Mouse (Mus musculus): ENCODE measurements at regions not wholly inside any gene's neighbourhood (a gene's known extent, or its start where the extent isn't known, plus 50 kb on each side); places are given as distances from the start of the nearest gene placed in this dataset.

- Histone ChIP-seq H3K4me3 (no peak overlapping the region), H3K9me3 (no peaks in the 10 kb centered on the region), H3K27ac (replicated peaks) (peak overlapping the region; percentile 50; the same call in 1 of the 2 replicates), H3K27me3 (no peaks in the 10 kb centered on the region; the same call in 1 of the 2 replicates), H3K4me2 (replicated peaks) (no peak overlapping the region), H3K4me1 (peaks cover 8% of the 10 kb centered on the region; the same call in 1 of the 2 replicates), H3K9ac (replicated peaks) (no peak overlapping the region), H3K36me3 (no peaks in the 10 kb centered on the region)
- ATAC-seq (ENCODE audit: low FRiP score, low read depth) = no peak
- 14% methylated on average over 2 of the region's 2 CpGs for WGBS
Measured at GRCm38 (mm10) chr4:153567329-153567973, 84.8 kb upstream of the Ajap1 start.

- Histone ChIP-seq H3K9ac (replicated peaks) (no peak overlapping the region), H3K36me3 (no peaks in the 10 kb centered on the region), H3K4me1 (no peaks in the 10 kb centered on the region), H3K27ac (replicated peaks) (no peak overlapping the region), H3K9me3 (no peaks in the 10 kb centered on the region), H3K4me3 (no peak overlapping the region), H3K4me2 (replicated peaks) (no peak overlapping the region), H3K27me3 (peaks cover 7% of the 10 kb centered on the region)
- ATAC-seq (ENCODE audit: low FRiP score, low read depth) = no peak
- 61% methylated on average over 9 of the region's 9 CpGs for WGBS
Measured at GRCm38 (mm10) chr4:153573180-153573769, 90.7 kb upstream of the Ajap1 start.

- H3K4me2 ChIP-seq (replicated peaks) = no peak overlapping the region
- no peak overlapping the region for H3K4me3 ChIP-seq
- ATAC-seq (ENCODE audit: low FRiP score, low read depth) = no peak
- H3K27me3 ChIP-seq = no peaks in the 10 kb centered on the region
- no peaks in the 10 kb centered on the region for H3K36me3 ChIP-seq
- 84% methylated on average over 11 of the region's 11 CpGs for WGBS
- H3K9me3 ChIP-seq = no peaks in the 10 kb centered on the region
- H3K4me1 ChIP-seq = peaks cover 4% of the 10 kb centered on the region; the same call in 1 of the 2 replicates
- H3K27ac ChIP-seq (replicated peaks) = no peak overlapping the region
- no peak overlapping the region for H3K9ac ChIP-seq (replicated peaks)
Measured at GRCm38 (mm10) chr4:153593291-153593690, 110.7 kb upstream of the Ajap1 start.

- H3K27ac ChIP-seq (replicated peaks) = no peak overlapping the region
- no peak overlapping the region for H3K9ac ChIP-seq (replicated peaks)
- peaks cover 16% of the 10 kb centered on the region for H3K4me1 ChIP-seq
- H3K27me3 ChIP-seq = peaks cover 15% of the 10 kb centered on the region; the same call in 1 of the 2 replicates
- WGBS = 41% methylated on average over 11 of the region's 11 CpGs
- H3K36me3 ChIP-seq = no peaks in the 10 kb centered on the region
- H3K9me3 ChIP-seq = no peaks in the 10 kb centered on the region
- H3K4me3 ChIP-seq = no peak overlapping the region
- no peak overlapping the region for H3K4me2 ChIP-seq (replicated peaks)
- no peak for ATAC-seq (ENCODE audit: low FRiP score, low read depth)
Measured at GRCm38 (mm10) chr4:153599794-153600370, 117.3 kb upstream of the Ajap1 start.

- Histone ChIP-seq H3K9me3 (no peaks in the 10 kb centered on the region), H3K4me3 (no peak overlapping the region), H3K9ac (replicated peaks) (no peak overlapping the region), H3K36me3 (no peaks in the 10 kb centered on the region), H3K4me2 (replicated peaks) (no peak overlapping the region), H3K27me3 (peaks cover 15% of the 10 kb centered on the region; the same call in 1 of the 2 replicates), H3K27ac (replicated peaks) (no peak overlapping the region), H3K4me1 (peaks cover 16% of the 10 kb centered on the region)
- 90% methylated on average over 4 of the region's 4 CpGs for WGBS
- no peak for ATAC-seq (ENCODE audit: low FRiP score, low read depth)
Measured at GRCm38 (mm10) chr4:153602496-153602895, 119.9 kb upstream of the Ajap1 start.

- 67% methylated on average over 11 of the region's 11 CpGs for WGBS
- no peak for ATAC-seq (ENCODE audit: low FRiP score, low read depth)
- H3K4me2 ChIP-seq (replicated peaks) = no peak overlapping the region
- no peaks in the 10 kb centered on the region for H3K9me3 ChIP-seq
- H3K4me3 ChIP-seq = no peak overlapping the region
- peaks cover 15% of the 10 kb centered on the region; the same call in 1 of the 2 replicates for H3K27me3 ChIP-seq
- H3K9ac ChIP-seq (replicated peaks) = no peak overlapping the region
- H3K27ac ChIP-seq (replicated peaks) = no peak overlapping the region
- H3K4me1 ChIP-seq = peaks cover 16% of the 10 kb centered on the region
- H3K36me3 ChIP-seq = no peaks in the 10 kb centered on the region
Measured at GRCm38 (mm10) chr4:153603056-153603840, 120.6 kb upstream of the Ajap1 start.

- Histone ChIP-seq H3K4me1 (peaks cover 16% of the 10 kb centered on the region), H3K27ac (replicated peaks) (no peak overlapping the region), H3K9ac (replicated peaks) (no peak overlapping the region), H3K4me2 (replicated peaks) (no peak overlapping the region), H3K36me3 (no peaks in the 10 kb centered on the region), H3K9me3 (no peaks in the 10 kb centered on the region), H3K4me3 (no peak overlapping the region), H3K27me3 (peaks cover 15% of the 10 kb centered on the region; the same call in 1 of the 2 replicates)
- WGBS = 88% methylated on average over 7 of the region's 7 CpGs
- ATAC-seq (ENCODE audit: low FRiP score, low read depth) = no peak
Measured at GRCm38 (mm10) chr4:153603936-153604335, 121.3 kb upstream of the Ajap1 start.

- peaks cover 12% of the 10 kb centered on the region for H3K4me1 ChIP-seq
Measured at GRCm38 (mm10) chr4:153604695-153605485, 122.3 kb upstream of the Ajap1 start.

GRCm38 (mm10) chr4:153616058-153616457 lies 133.4 kb upstream of the Ajap1 start:
- WGBS = 80% methylated on average over 8 of the region's 8 CpGs

More at GRCm38 (mm10) chr4:153604695-153605485, 122.3 kb upstream of the Ajap1 start:
- Histone ChIP-seq H3K36me3 (no peaks in the 10 kb centered on the region), H3K27me3 (peaks cover 15% of the 10 kb centered on the region; the same call in 1 of the 2 replicates), H3K4me3 (no peak overlapping the region), H3K9ac (replicated peaks) (no peak overlapping the region), H3K27ac (replicated peaks) (no peak overlapping the region), H3K4me2 (replicated peaks) (no peak overlapping the region), H3K9me3 (no peaks in the 10 kb centered on the region)
- WGBS = 90% methylated on average over 16 of the region's 16 CpGs
- ATAC-seq (ENCODE audit: low FRiP score, low read depth) = no peak

GRCm38 (mm10) chr4:153616938-153617337 lies 134.3 kb upstream of the Ajap1 start:
- Histone ChIP-seq H3K9me3 (no peaks in the 10 kb centered on the region), H3K4me3 (no peak overlapping the region), H3K4me2 (replicated peaks) (no peak overlapping the region), H3K4me1 (no peaks in the 10 kb centered on the region), H3K36me3 (no peaks in the 10 kb centered on the region), H3K27ac (replicated peaks) (no peak overlapping the region), H3K9ac (replicated peaks) (no peak overlapping the region), H3K27me3 (no peaks in the 10 kb centered on the region)
- no peak for ATAC-seq (ENCODE audit: low FRiP score, low read depth)
- 63% methylated on average over 6 of the region's 6 CpGs for WGBS

More at GRCm38 (mm10) chr4:153616058-153616457, 133.4 kb upstream of the Ajap1 start:
- H3K4me2 ChIP-seq (replicated peaks) = no peak overlapping the region
- no peaks in the 10 kb centered on the region for H3K27me3 ChIP-seq
- H3K9ac ChIP-seq (replicated peaks) = no peak overlapping the region
- H3K9me3 ChIP-seq = no peaks in the 10 kb centered on the region
- no peaks in the 10 kb centered on the region for H3K4me1 ChIP-seq
- no peaks in the 10 kb centered on the region for H3K36me3 ChIP-seq
- ATAC-seq (ENCODE audit: low FRiP score, low read depth) = no peak
- H3K27ac ChIP-seq (replicated peaks) = no peak overlapping the region
- H3K4me3 ChIP-seq = no peak overlapping the region

GRCm38 (mm10) chr4:153620871-153621270 lies 138.3 kb upstream of the Ajap1 start:
- H3K9ac ChIP-seq (replicated peaks) = no peak overlapping the region
- no peak overlapping the region for H3K4me3 ChIP-seq
- no peaks in the 10 kb centered on the region for H3K4me1 ChIP-seq
- no peaks in the 10 kb centered on the region for H3K9me3 ChIP-seq
- no peak overlapping the region for H3K4me2 ChIP-seq (replicated peaks)
- 74% methylated on average over 5 of the region's 5 CpGs for WGBS
- no peak overlapping the region for H3K27ac ChIP-seq (replicated peaks)
- no peak for ATAC-seq (ENCODE audit: low FRiP score, low read depth)
- no peaks in the 10 kb centered on the region for H3K27me3 ChIP-seq
- no peaks in the 10 kb centered on the region for H3K36me3 ChIP-seq
